Comparison of ENCODE assay signal across 8 mouse cellular contexts in genomic region chrX:20662716-20663443, GRCm38 (mm10). TPM values are rescaled to one million over a fixed set of nuclear protein-coding genes. Genes with fewer than 3 reads are reported as not detected.
DNase-seq lines count a peak whose midpoint lies in the region; ATAC-seq lines count a peak whose summit lies in the region.

No protein-coding gene starts in this region.

- peaks cover 22% of the 10 kb centered on the region for H3K36me3 ChIP-seq in heart, embryonic 13.5 days
- peaks cover 35% of the 10 kb centered on the region for H3K36me3 ChIP-seq in liver, embryonic 12.5 days
- no peaks in the 10 kb centered on the region for H3K36me3 ChIP-seq in stomach, embryonic 15.5 days

- peak overlapping the region; percentile 71 for H3K4me3 ChIP-seq in heart, embryonic 13.5 days
- peak overlapping the region; percentile 72 for H3K4me3 ChIP-seq in liver, embryonic 12.5 days
- H3K4me3 ChIP-seq in stomach, embryonic 15.5 days (replicated peaks) = peak overlapping the region; percentile 63

- peak overlapping the region; percentile 86 for H3K9ac ChIP-seq in heart, embryonic 13.5 days
- peak overlapping the region; percentile 82 for H3K9ac ChIP-seq in liver, embryonic 12.5 days
- peak overlapping the region; percentile 41 for H3K9ac ChIP-seq in stomach, embryonic 15.5 days

- peak overlapping the region; percentile 84 for H3K27ac ChIP-seq in heart, embryonic 13.5 days (replicated peaks)
- peak overlapping the region; percentile 86 for H3K27ac ChIP-seq in liver, embryonic 12.5 days
- H3K27ac ChIP-seq in stomach, embryonic 15.5 days = peak overlapping the region; percentile 77

- peaks cover 26% of the 10 kb centered on the region for H3K4me1 ChIP-seq in heart, embryonic 13.5 days
- H3K4me1 ChIP-seq in liver, embryonic 12.5 days = peaks cover 33% of the 10 kb centered on the region
- H3K4me1 ChIP-seq in stomach, embryonic 15.5 days = 0 out of 2 replicates have a peak, but pooled peaks cover 3% of the 10 kb centered on the region

- peak overlapping the region; percentile 75 for H3K4me2 ChIP-seq in heart, embryonic 13.5 days
- H3K4me2 ChIP-seq in liver, embryonic 12.5 days = peak overlapping the region; percentile 74
- H3K4me2 ChIP-seq in stomach, embryonic 15.5 days = peak overlapping the region; percentile 54

- 9% methylated on average over 28 of the region's 28 CpGs for WGBS in heart, embryonic 13.5 days
- 11% methylated on average over 27 of the region's 28 CpGs for WGBS in liver, embryonic 12.5 days (ENCODE audit: insufficient replicate concordance)
- 13% methylated on average over 27 of the region's 28 CpGs for WGBS in stomach, embryonic 15.5 days

- H3K27me3 ChIP-seq in heart, embryonic 13.5 days (replicated peaks) = no peaks in the 10 kb centered on the region
- no peaks in the 10 kb centered on the region for H3K27me3 ChIP-seq in liver, embryonic 12.5 days (replicated peaks)
- no peaks in the 10 kb centered on the region for H3K27me3 ChIP-seq in stomach, embryonic 15.5 days (replicated peaks)

- H3K9me3 ChIP-seq in heart, embryonic 13.5 days = no peaks in the 10 kb centered on the region
- H3K9me3 ChIP-seq in liver, embryonic 12.5 days (replicated peaks) = no peaks in the 10 kb centered on the region
- H3K9me3 ChIP-seq in stomach, embryonic 15.5 days = no peaks in the 10 kb centered on the region

- peak; percentile 91 for DNase-seq in CD4-positive helper T cell, adult 2 months (ENCODE audit: low read depth, low spot score)
- DNase-seq in brain, embryonic 18.5 days (ENCODE audit: low read depth, low spot score) = peak; percentile 87
- DNase-seq in kidney, postnatal 10 days = peak; percentile 89
- peak; percentile 82 to 87 for DNase-seq in natural killer cell, adult 2 months (ENCODE audit: low spot score in 2 of 2)

- peak; percentile 95 for ATAC-seq in erythroid progenitor cell, adult 5-6 weeks (replicated peaks; ENCODE audit: low FRiP score, poor library complexity, severe bottlenecking)
- peak; percentile 73 for ATAC-seq in heart, embryonic 13.5 days (ENCODE audit: extremely low read depth, insufficient number of reproducible peaks, low FRiP score, low TSS enrichment)
- peak; percentile 82 for ATAC-seq in liver, embryonic 12.5 days
- ATAC-seq in stomach, embryonic 15.5 days (ENCODE audit: insufficient read depth, low FRiP score, low read depth) = peak; percentile 88

RNA-seq across cellular contexts. Expression of gene Uba1, which starts 4.8 kb away (rescaled TPM):
- 59.9 and 60.9 TPM in 2 replicates for total RNA-seq in erythroid progenitor cell, adult 5-6 weeks (2015; ENCODE audit: low replicate concordance)
- 62.3 and 63.2 TPM in 2 replicates for total RNA-seq in erythroid progenitor cell, adult 5-6 weeks (2017; ENCODE audit: low replicate concordance)
- polyA plus RNA-seq in heart, embryonic 13.5 days (2015; fragmentation: Nextera tagmentation; extraction: Ambion mirVana) = 165 TPM in 2 replicates
- 170 and 172 TPM in 2 replicates for polyA plus RNA-seq in liver, embryonic 12.5 days (2016; fragmentation: Nextera tagmentation; extraction: Ambion mirVana)
- polyA plus RNA-seq in stomach, embryonic 15.5 days (2015; fragmentation: Nextera tagmentation; extraction: Ambion mirVana) = 169 and 189 TPM in 2 replicates

RNA-seq across cellular contexts. Expression of gene Cdk16, which starts 24.9 kb away (rescaled TPM):
- 112 and 120 TPM in 2 replicates for total RNA-seq in erythroid progenitor cell, adult 5-6 weeks (2015; ENCODE audit: low replicate concordance)
- total RNA-seq in erythroid progenitor cell, adult 5-6 weeks (2017; ENCODE audit: low replicate concordance) = 56.3 and 60.6 TPM in 2 replicates
- 99.7 and 107 TPM in 2 replicates for polyA plus RNA-seq in heart, embryonic 13.5 days (2015; fragmentation: Nextera tagmentation; extraction: Ambion mirVana)
- 64.9 and 66.2 TPM in 2 replicates for polyA plus RNA-seq in liver, embryonic 12.5 days (2016; fragmentation: Nextera tagmentation; extraction: Ambion mirVana)
- polyA plus RNA-seq in stomach, embryonic 15.5 days (2015; fragmentation: Nextera tagmentation; extraction: Ambion mirVana) = 101 and 114 TPM in 2 replicates

RNA-seq across cellular contexts. Expression of gene Usp11, which starts 40.8 kb away (rescaled TPM):
- 2.9 and 3.6 TPM in 2 replicates for total RNA-seq in erythroid progenitor cell, adult 5-6 weeks (2015; ENCODE audit: low replicate concordance)
- 0.64 and 6.4 TPM in 2 replicates for total RNA-seq in erythroid progenitor cell, adult 5-6 weeks (2017; ENCODE audit: low replicate concordance)
- 34.9 and 36.1 TPM in 2 replicates for polyA plus RNA-seq in heart, embryonic 13.5 days (2015; fragmentation: Nextera tagmentation; extraction: Ambion mirVana)
- 13.7 and 14.2 TPM in 2 replicates for polyA plus RNA-seq in liver, embryonic 12.5 days (2016; fragmentation: Nextera tagmentation; extraction: Ambion mirVana)
- polyA plus RNA-seq in stomach, embryonic 15.5 days (2015; fragmentation: Nextera tagmentation; extraction: Ambion mirVana) = 27.6 and 29.4 TPM in 2 replicates

RNA-seq across cellular contexts. Expression of gene Ndufb11, which starts 45.5 kb away (rescaled TPM):
- total RNA-seq in erythroid progenitor cell, adult 5-6 weeks (2015; ENCODE audit: low replicate concordance) = 87.2 and 95.9 TPM in 2 replicates
- total RNA-seq in erythroid progenitor cell, adult 5-6 weeks (2017; ENCODE audit: low replicate concordance) = 30.8 and 55.7 TPM in 2 replicates
- 332 and 376 TPM in 2 replicates for polyA plus RNA-seq in heart, embryonic 13.5 days (2015; fragmentation: Nextera tagmentation; extraction: Ambion mirVana)
- polyA plus RNA-seq in liver, embryonic 12.5 days (2016; fragmentation: Nextera tagmentation; extraction: Ambion mirVana) = 167 and 174 TPM in 2 replicates
- polyA plus RNA-seq in stomach, embryonic 15.5 days (2015; fragmentation: Nextera tagmentation; extraction: Ambion mirVana) = 250 and 251 TPM in 2 replicates

RNA-seq across cellular contexts. Expression of gene Rbm10, which starts 45.6 kb away (rescaled TPM):
- 28.5 and 33.5 TPM in 2 replicates for total RNA-seq in erythroid progenitor cell, adult 5-6 weeks (2015; ENCODE audit: low replicate concordance)
- total RNA-seq in erythroid progenitor cell, adult 5-6 weeks (2017; ENCODE audit: low replicate concordance) = 38.0 and 51.6 TPM in 2 replicates
- 41.4 and 41.8 TPM in 2 replicates for polyA plus RNA-seq in heart, embryonic 13.5 days (2015; fragmentation: Nextera tagmentation; extraction: Ambion mirVana)
- polyA plus RNA-seq in liver, embryonic 12.5 days (2016; fragmentation: Nextera tagmentation; extraction: Ambion mirVana) = 47.5 and 49.6 TPM in 2 replicates
- 56.3 and 57.8 TPM in 2 replicates for polyA plus RNA-seq in stomach, embryonic 15.5 days (2015; fragmentation: Nextera tagmentation; extraction: Ambion mirVana)

Comparison
In these comparisons a context has a peak if more than half of its experiments do, and no peak if none do; other contexts are left out.
1. Peak in every context shown above with its lines: DNase-seq, ATAC-seq, H3K4me3 ChIP-seq and H3K27ac ChIP-seq.